Mouse (Mus musculus) intestine, postnatal 0 days (tissue): ENCODE results near the gene Arih2. TPM values are rescaled to one million over a fixed set of nuclear protein-coding genes. Genes with fewer than 3 reads are reported as not detected.
A peak's percentile ranks its signal among the peaks of the same experiment; 100 is the strongest.
"Not testable (repeated sequence)": the region's sequence is repeated elsewhere in the genome, so short reads cannot be mapped to it uniquely, and the experiment has no call there.

Experiments used
- ATAC-seq: fragments of 200-750 bp; cut with Nextera tagmentation; 2 replicates; pipeline ENCODE4 v1.8.0; 2017; ENCODE audit warnings: mild to moderate bottlenecking, moderate TSS enrichment, moderate library complexity
- H3K27ac ChIP-seq: fragments of 300-500 bp; sonication (generic); 2 replicates; pipeline ENCODE4 v1.5.1; 2014; ENCODE audit warnings: mild to moderate bottlenecking, low read depth, low read length, moderate library complexity
- H3K27me3 ChIP-seq: fragments of 300-500 bp; sonication (generic); replicated peaks from 2 replicates; pipeline ENCODE4 v1.6.1; 2014; ENCODE audit warnings: low read length, mixed read lengths; ENCODE audit not compliant: control insufficient read depth, insufficient read depth
- H3K36me3 ChIP-seq: fragments of 300-500 bp; sonication (generic); 2 replicates; pipeline ENCODE4 v1.6.1; 2014; ENCODE audit warnings: mild to moderate bottlenecking, moderate library complexity; ENCODE audit not compliant: control insufficient read depth, insufficient read depth
- H3K4me1 ChIP-seq: fragments of 300-500 bp; sonication (generic); replicated peaks from 2 replicates; pipeline ENCODE4 v1.6.1; 2014; ENCODE audit warnings: antibody characterized with exemption, low read length, mixed read lengths; ENCODE audit not compliant: control insufficient read depth, insufficient read depth
- H3K4me2 ChIP-seq: fragments of 300-500 bp; sonication (generic); replicated peaks from 2 replicates; pipeline ENCODE4 v1.6.1; 2014; ENCODE audit warnings: low read depth, mild to moderate bottlenecking, moderate library complexity
- H3K4me3 ChIP-seq: fragments of 300-500 bp; sonication (generic); 2 replicates; pipeline ENCODE4 v1.5.1; 2014; ENCODE audit warnings: low read depth, low read length
- H3K9ac ChIP-seq: fragments of 300-500 bp; sonication (generic); 2 replicates; pipeline ENCODE4 v1.6.1; 2014; ENCODE audit warnings: mild to moderate bottlenecking, low read depth, low read length
- H3K9me3 ChIP-seq: fragments of 300-500 bp; sonication (generic); 2 replicates; pipeline ENCODE4 v1.6.1; 2016; ENCODE audit warnings: mixed run types; ENCODE audit not compliant: control insufficient read depth
- CTCF ChIP-seq: sonication (generic); IDR thresholded peaks from 2 replicates; pipeline ENCODE4 v1.5.1; 2016; ENCODE audit warnings: low read depth, mild to moderate bottlenecking, control low read depth, antibody characterized with exemption, moderate library complexity
- WGBS: fragments of 180-500 bp; shearing (Covaris S2); extraction: QIAGEN DNeasy Blood & Tissue Kit; methylation state at CpG from one replicate; pipeline ENCODE4 v1.1.7; 2014; 5-methylcytosine and 5-hydroxymethylcytosine counted together
- polyA plus RNA-seq: library from polyadenylated mRNA; unstranded; fragments of >200 nt; fragmentation: Nextera tagmentation; extraction: Ambion mirVana; gene quantifications from 2 replicates; pipeline ENCODE4 v1.2.1, GENCODE M21; 2015

The Arih2 gene
- polyA plus RNA-seq, 1 experiment from 2014 or later: 22.6 TPM

DNA sequence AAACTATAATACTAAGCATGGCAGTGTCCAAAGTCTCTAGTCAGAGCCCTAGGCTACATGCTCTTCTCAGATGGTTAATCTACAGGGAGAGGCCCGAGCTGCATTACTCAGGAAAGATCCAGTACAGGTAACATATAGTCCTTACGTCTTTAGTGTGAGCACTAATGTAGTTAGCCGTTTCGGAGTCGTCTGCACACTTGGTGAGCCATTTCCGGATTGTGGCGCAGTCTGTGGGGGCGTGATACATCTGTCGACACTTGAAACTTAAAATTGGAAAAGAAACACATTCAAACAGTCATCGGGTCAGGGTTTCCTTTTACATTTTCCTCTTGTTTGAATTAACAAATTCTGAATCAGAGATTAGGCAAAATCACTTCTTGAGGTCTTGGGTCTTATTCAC is 37.7 kb downstream of the Arih2 start:
- no peak overlapping the region for H3K27ac ChIP-seq
- H3K9ac ChIP-seq: no peak overlapping the region
- TF ChIP-seq CTCF: no peak
- ATAC-seq: no peak
- H3K4me2 ChIP-seq: no peak overlapping the region
- H3K4me3 ChIP-seq: no peak overlapping the region
- no peaks in the 10 kb centered on the region for H3K4me1 ChIP-seq
- H3K27me3 ChIP-seq: no peaks in the 10 kb centered on the region
- WGBS: 96% methylated on average over 10 of the region's 10 CpGs
- peaks cover 78% of the 10 kb centered on the region for H3K36me3 ChIP-seq
- no peaks in the 10 kb centered on the region for H3K9me3 ChIP-seq

- Histone ChIP-seq H3K9ac (no peak overlapping the region), H3K4me1 (no peaks in the 10 kb centered on the region), H3K9me3 (no peaks in the 10 kb centered on the region), H3K4me2 (no peak overlapping the region), H3K4me3 (no peak overlapping the region), H3K36me3 (peaks cover 91% of the 10 kb centered on the region), H3K27ac (no peak overlapping the region), H3K27me3 (no peaks in the 10 kb centered on the region)
- WGBS: 51% methylated on average over 4 of the region's 4 CpGs
- TF ChIP-seq CTCF: no peak
- peak; percentile 65 for ATAC-seq
These were observed 40.3 kb downstream of the Arih2 start for GRCm38 (mm10) chr9:108608889-108609288.

DNA sequence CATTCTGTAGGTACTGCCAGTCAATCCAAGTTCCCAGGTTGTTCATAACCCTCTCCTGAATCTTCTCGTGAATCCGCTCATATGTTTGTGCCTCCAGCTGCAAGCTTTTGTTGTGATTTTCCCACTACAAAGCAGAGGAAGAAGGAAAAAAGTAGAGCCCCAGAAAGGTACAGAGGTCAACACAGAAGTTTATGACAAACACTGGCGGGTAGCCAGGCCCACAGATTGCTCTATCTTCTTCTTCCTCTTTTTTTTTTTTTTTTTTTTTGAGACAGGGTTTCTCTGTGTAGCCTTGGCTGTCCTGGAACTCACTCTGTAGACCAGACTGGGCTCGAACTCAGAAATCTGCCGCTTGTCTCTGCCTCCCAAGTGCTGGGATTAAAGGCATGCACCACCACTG is 41.3 kb downstream of the Arih2 start:
- H3K9me3 ChIP-seq, H3K9ac ChIP-seq, H3K27ac ChIP-seq, H3K4me1 ChIP-seq, H3K4me2 ChIP-seq, H3K4me3 ChIP-seq, ATAC-seq, H3K27me3 ChIP-seq: not testable (repeated sequence)
- WGBS: 42% methylated on average over 5 of the region's 5 CpGs
- peaks cover 92% of the 10 kb centered on the region for H3K36me3 ChIP-seq

GRCm38 (mm10) chr9:108601986-108602385 is 47.2 kb downstream of the Arih2 start:
- WGBS: 41% methylated on average over 4 of the region's 4 CpGs
- no peak for ATAC-seq
- no peak overlapping the region for H3K27ac ChIP-seq
- no peak overlapping the region for H3K9ac ChIP-seq
- H3K4me1 ChIP-seq: no peaks in the 10 kb centered on the region
- no peaks in the 10 kb centered on the region for H3K9me3 ChIP-seq
- H3K4me3 ChIP-seq: no peak overlapping the region
- H3K27me3 ChIP-seq: no peaks in the 10 kb centered on the region
- peaks cover 44% of the 10 kb centered on the region for H3K36me3 ChIP-seq
- no peak for TF ChIP-seq CTCF
- H3K4me2 ChIP-seq: no peak overlapping the region

GRCm38 (mm10) chr9:108600011-108600410 is 49.2 kb downstream of the Arih2 start:
- H3K4me2 ChIP-seq: no peak overlapping the region
- TF ChIP-seq CTCF: no peak
- no peaks in the 10 kb centered on the region for H3K4me1 ChIP-seq
- ATAC-seq: no peak
- no peak overlapping the region for H3K4me3 ChIP-seq
- H3K9ac ChIP-seq: no peak overlapping the region
- H3K9me3 ChIP-seq: no peaks in the 10 kb centered on the region
- peaks cover 26% of the 10 kb centered on the region for H3K36me3 ChIP-seq
- H3K27ac ChIP-seq: no peak overlapping the region
- 39% methylated on average over 2 of the region's 2 CpGs for WGBS
- no peaks in the 10 kb centered on the region for H3K27me3 ChIP-seq

- TF ChIP-seq CTCF: no peak
- H3K36me3 ChIP-seq: peaks cover 17% of the 10 kb centered on the region
- no peak overlapping the region for H3K4me2 ChIP-seq
- H3K27me3 ChIP-seq: no peaks in the 10 kb centered on the region
- no peaks in the 10 kb centered on the region for H3K4me1 ChIP-seq
- no peak overlapping the region for H3K9ac ChIP-seq
- no peak overlapping the region for H3K4me3 ChIP-seq
- no peaks in the 10 kb centered on the region for H3K9me3 ChIP-seq
- no peak overlapping the region for H3K27ac ChIP-seq
- no peak for ATAC-seq
- 75% methylated on average over 4 of the region's 4 CpGs for WGBS
These were observed 50.1 kb downstream of the Arih2 start for GRCm38 (mm10) chr9:108599021-108599566.
